Mouse (Mus musculus) liver (tissue): ENCODE measurements at regions not wholly inside any gene's neighbourhood (a gene's known extent, or its start where the extent isn't known, plus 50 kb on each side); places are given as distances from the start of the nearest gene placed in this dataset.

Experiments used
- DNase-seq: peaks from one replicate; pipeline ENCODE4 v3.0.0-alpha.2; 2020; ENCODE audit warnings: mixed read lengths

GRCm38 (mm10) chr8:11981458-11981857, 141.2 kb downstream of the Tex29 start:
- peak; percentile 13 for DNase-seq

GRCm38 (mm10) chr8:11990024-11990423, 149.8 kb downstream of the Tex29 start:
- DNase-seq = peak; percentile 29

GRCm38 (mm10) chr8:11999736-12000458, 159.6 kb downstream of the Tex29 start:
- DNase-seq = peak; percentile 30

GRCm38 (mm10) chr8:12000459-12000789, 160.2 kb downstream of the Tex29 start:
- DNase-seq = no peak

- DNase-seq = no peak
Observed at GRCm38 (mm10) chr8:12004241-12004640, 164.0 kb downstream of the Tex29 start.

- no peak for DNase-seq
Observed at GRCm38 (mm10) chr8:12012769-12013168, 172.5 kb downstream of the Tex29 start.

- DNase-seq = no peak
Observed at GRCm38 (mm10) chr8:12017750-12018149, 177.5 kb downstream of the Tex29 start.

- no peak for DNase-seq
Observed at GRCm38 (mm10) chr8:12019272-12019671, 179.0 kb downstream of the Tex29 start.

- no peak for DNase-seq
Observed at GRCm38 (mm10) chr8:12023669-12024390, 183.6 kb downstream of the Tex29 start.

GRCm38 (mm10) chr8:12030363-12031116, 190.3 kb downstream of the Tex29 start:
- DNase-seq = no peak

GRCm38 (mm10) chr8:12031796-12032195, 191.5 kb downstream of the Tex29 start:
- peak; percentile 9 for DNase-seq

GRCm38 (mm10) chr8:12032386-12032785, 192.1 kb downstream of the Tex29 start:
- DNase-seq = no peak

- no peak for DNase-seq
Observed at GRCm38 (mm10) chr8:12036349-12036748, 196.1 kb downstream of the Tex29 start.

- no peak for DNase-seq
Observed at GRCm38 (mm10) chr8:12040924-12041323, 200.7 kb downstream of the Tex29 start.

- DNase-seq = no peak
Observed at GRCm38 (mm10) chr8:12041662-12042061, 201.4 kb downstream of the Tex29 start.

GRCm38 (mm10) chr8:12050841-12051240, 210.6 kb downstream of the Tex29 start:
- DNase-seq = no peak

GRCm38 (mm10) chr8:12051357-12051756, 211.1 kb downstream of the Tex29 start:
- no peak for DNase-seq

GRCm38 (mm10) chr8:12055931-12056330, 215.7 kb downstream of the Tex29 start:
- no peak for DNase-seq

- no peak for DNase-seq
Observed at GRCm38 (mm10) chr8:12061237-12061636, 217.4 kb upstream of the A230072I06Rik start.

- no peak for DNase-seq
Observed at GRCm38 (mm10) chr8:12062710-12063109, 215.9 kb upstream of the A230072I06Rik start.

- no peak for DNase-seq
Observed at GRCm38 (mm10) chr8:12064664-12065063, 214.0 kb upstream of the A230072I06Rik start.

GRCm38 (mm10) chr8:12066454-12066853, 212.2 kb upstream of the A230072I06Rik start:
- no peak for DNase-seq

- DNase-seq = no peak
Observed at GRCm38 (mm10) chr8:12073311-12073999, 205.2 kb upstream of the A230072I06Rik start.
